Mouse (Mus musculus): Measurements from ENCODE around the gene Tgtp1. TPM values are rescaled to one million over a fixed set of nuclear protein-coding genes. Genes with fewer than 3 reads are reported as not detected.
"Not testable (repeated sequence)": the region's sequence is repeated elsewhere in the genome, so short reads cannot be mapped to it uniquely, and the experiment has no call there.

Gene Tgtp1
- polyA plus RNA-seq, 1 experiment from 2014 or later: not detected

- not testable (repeated sequence) for H3K4me2 ChIP-seq; H3K4me1 ChIP-seq; H3K4me3 ChIP-seq; H3K9ac ChIP-seq; ATAC-seq (ENCODE audit: insufficient number of reproducible peaks, insufficient read depth, low FRiP score, low TSS enrichment, low read depth); H3K27ac ChIP-seq; H3K9me3 ChIP-seq; H3K27me3 ChIP-seq; H3K36me3 ChIP-seq
- WGBS: no CpG with 5 or more reads among the region's 1 CpGs
These were observed 15.6 kb downstream of the Tgtp1 start, which contains the start of gene Olfr56 for GRCm38 (mm10) chr11:48978240-48978939. Gene Olfr56 (plus strand): TSS chr11:48978889.

- H3K36me3 ChIP-seq; H3K9ac ChIP-seq; H3K4me3 ChIP-seq; H3K9me3 ChIP-seq; H3K4me1 ChIP-seq; ATAC-seq (ENCODE audit: insufficient number of reproducible peaks, insufficient read depth, low FRiP score, low TSS enrichment, low read depth); H3K27me3 ChIP-seq; H3K27ac ChIP-seq; H3K4me2 ChIP-seq: not testable (repeated sequence)
- no CpG with 5 or more reads among the region's 1 CpGs for WGBS
These were observed 19.3 kb downstream of the Tgtp1 start for GRCm38 (mm10) chr11:48974686-48975085.

- WGBS: 86% methylated on average over 6 of the region's 6 CpGs
- H3K27me3 ChIP-seq; H3K9ac ChIP-seq; H3K27ac ChIP-seq; H3K4me2 ChIP-seq; H3K9me3 ChIP-seq; H3K4me3 ChIP-seq; H3K4me1 ChIP-seq; ATAC-seq (ENCODE audit: insufficient number of reproducible peaks, insufficient read depth, low FRiP score, low TSS enrichment, low read depth); H3K36me3 ChIP-seq: not testable (repeated sequence)
These were observed 47.9 kb downstream of the Tgtp1 start, which contains the start of gene Psme2b for GRCm38 (mm10) chr11:48946090-48946489. Gene Psme2b (minus strand): TSS chr11:48946190.

- not testable (repeated sequence) for H3K27ac ChIP-seq; H3K27me3 ChIP-seq; H3K4me2 ChIP-seq; H3K9ac ChIP-seq; H3K9me3 ChIP-seq; ATAC-seq (ENCODE audit: insufficient number of reproducible peaks, insufficient read depth, low FRiP score, low TSS enrichment, low read depth); H3K4me3 ChIP-seq; H3K36me3 ChIP-seq; H3K4me1 ChIP-seq
These were observed 54.7 kb downstream of the Tgtp1 start for GRCm38 (mm10) chr11:48939286-48939685.

Other genes with a start within 250 kb of the Tgtp1 start
- 729 and 806 TPM in 2 replicates for gene Rack1, start 193.8 kb downstream of the Tgtp1 start, polyA plus RNA-seq (2015; fragmentation: Nextera tagmentation; extraction: Ambion mirVana)
- 8.3 and 8.7 TPM in 2 replicates for gene Trim41, start 176.8 kb downstream of the Tgtp1 start, polyA plus RNA-seq (2015; fragmentation: Nextera tagmentation; extraction: Ambion mirVana)
- gene Trim7, start 168.0 kb downstream of the Tgtp1 start, polyA plus RNA-seq (2015; fragmentation: Nextera tagmentation; extraction: Ambion mirVana): 1.0 and 1.1 TPM in 2 replicates
- 3.4 and 3.6 TPM in 2 replicates for gene Gm12184, start 167.5 kb downstream of the Tgtp1 start, polyA plus RNA-seq (2015; fragmentation: Nextera tagmentation; extraction: Ambion mirVana)
- 3.9 and 4.3 TPM in 2 replicates for gene Irgm1, start 122.5 kb downstream of the Tgtp1 start, polyA plus RNA-seq (2015; fragmentation: Nextera tagmentation; extraction: Ambion mirVana)
- 0.23 and 0.28 TPM in 2 replicates for gene Gm5431, start 92.0 kb downstream of the Tgtp1 start, polyA plus RNA-seq (2015; fragmentation: Nextera tagmentation; extraction: Ambion mirVana)
- 2.1 and 9.1 TPM in 2 replicates for gene Psme2b, start 48.0 kb downstream of the Tgtp1 start, polyA plus RNA-seq (2015; fragmentation: Nextera tagmentation; extraction: Ambion mirVana)
- not detected in 2 replicates for gene Olfr56, start 15.3 kb downstream of the Tgtp1 start, polyA plus RNA-seq (2015; fragmentation: Nextera tagmentation; extraction: Ambion mirVana)
- gene 9930111J21Rik1, start 14.8 kb downstream of the Tgtp1 start, polyA plus RNA-seq (2015; fragmentation: Nextera tagmentation; extraction: Ambion mirVana): 0.29 and 0.48 TPM in 2 replicates
- gene Gm12185, start 1.9 kb downstream of the Tgtp1 start, polyA plus RNA-seq (2015; fragmentation: Nextera tagmentation; extraction: Ambion mirVana): 0.07 TPM in 1 of 2 replicates, not detected in the other
- gene 9930111J21Rik2, start 57.1 kb upstream of the Tgtp1 start, polyA plus RNA-seq (2015; fragmentation: Nextera tagmentation; extraction: Ambion mirVana): 0.20 and 0.61 TPM in 2 replicates
- gene Tgtp2, start 70.0 kb upstream of the Tgtp1 start, polyA plus RNA-seq (2015; fragmentation: Nextera tagmentation; extraction: Ambion mirVana): 0.11 and 0.30 TPM in 2 replicates
- 0.72 and 1.8 TPM in 2 replicates for gene Ifi47, start 82.4 kb upstream of the Tgtp1 start, polyA plus RNA-seq (2015; fragmentation: Nextera tagmentation; extraction: Ambion mirVana)
- 0.07 TPM in 1 of 2 replicates, not detected in the other for gene Olfr1396, start 120.7 kb upstream of the Tgtp1 start, polyA plus RNA-seq (2015; fragmentation: Nextera tagmentation; extraction: Ambion mirVana)
- gene Olfr1395, start 148.1 kb upstream of the Tgtp1 start, polyA plus RNA-seq (2015; fragmentation: Nextera tagmentation; extraction: Ambion mirVana): 0.08 TPM in 1 of 2 replicates, not detected in the other
- gene Olfr1394, start 160.2 kb upstream of the Tgtp1 start, polyA plus RNA-seq (2015; fragmentation: Nextera tagmentation; extraction: Ambion mirVana): not detected in 2 replicates
- gene Btnl9, start 193.0 kb upstream of the Tgtp1 start, polyA plus RNA-seq (2015; fragmentation: Nextera tagmentation; extraction: Ambion mirVana): 0.51 and 0.81 TPM in 2 replicates
- gene Zfp62, start 209.1 kb upstream of the Tgtp1 start, polyA plus RNA-seq (2015; fragmentation: Nextera tagmentation; extraction: Ambion mirVana): 41.7 and 46.5 TPM in 2 replicates